Mouse (Mus musculus) bone marrow macrophage, adult 2 months (primary cell): ENCODE measurements at regions not wholly inside any gene's neighbourhood (a gene's known extent, or its start where the extent isn't known, plus 50 kb on each side); places are given as distances from the start of the nearest gene placed in this dataset.

ENCODE experiments used
- H3K27ac ChIP-seq: 2 replicates; pipeline ENCODE4 v1.5.1; 2012; ENCODE audit warnings: low read depth, low read length; ENCODE audit not compliant: insufficient read depth
- H3K4me1 ChIP-seq: 2 replicates; pipeline ENCODE4 v1.6.1; 2012; ENCODE audit warnings: low read length; ENCODE audit not compliant: control insufficient read depth, insufficient read depth
- H3K4me3 ChIP-seq: 2 replicates; pipeline ENCODE4 v1.5.1; 2012; ENCODE audit warnings: mild to moderate bottlenecking, low read length, moderate library complexity; ENCODE audit not compliant: insufficient read depth
- CTCF ChIP-seq: IDR thresholded peaks from 2 replicates; pipeline ENCODE4 v1.5.1; 2012; ENCODE audit warnings: low read depth, mild to moderate bottlenecking, low read length, moderate library complexity
- POLR2A ChIP-seq: IDR thresholded peaks from 2 replicates; pipeline ENCODE4 v1.6.1; 2012; ENCODE audit warnings: mild to moderate bottlenecking, low read depth, low read length, borderline replicate concordance

DNA sequence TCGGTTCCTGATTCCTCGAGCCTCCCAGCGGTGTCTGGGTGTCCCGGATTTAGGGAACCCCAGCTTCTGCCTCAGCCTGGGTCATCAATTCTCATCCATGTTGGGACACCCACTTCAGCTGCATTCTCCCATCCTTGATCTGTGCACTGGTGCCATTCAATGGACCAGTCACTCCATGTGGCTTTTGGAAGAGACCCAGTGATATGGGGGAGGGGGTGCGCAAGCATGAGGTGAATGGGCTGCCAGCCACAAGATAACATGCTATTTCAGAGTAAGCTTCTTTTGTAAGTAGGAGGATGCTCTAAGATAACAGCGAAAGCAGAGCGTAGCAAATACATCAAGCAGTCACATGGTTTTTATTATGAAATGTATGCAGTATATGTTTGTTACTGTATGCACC is 963.1 kb downstream of the 4930447A16Rik start:
- Histone ChIP-seq H3K27ac (no peak overlapping the region), H3K4me1 (peaks cover 20% of the 10 kb centered on the region), H3K4me3 (no peak overlapping the region)
- no peak for TF ChIP-seq POLR2A
- no peak for TF ChIP-seq CTCF

DNA sequence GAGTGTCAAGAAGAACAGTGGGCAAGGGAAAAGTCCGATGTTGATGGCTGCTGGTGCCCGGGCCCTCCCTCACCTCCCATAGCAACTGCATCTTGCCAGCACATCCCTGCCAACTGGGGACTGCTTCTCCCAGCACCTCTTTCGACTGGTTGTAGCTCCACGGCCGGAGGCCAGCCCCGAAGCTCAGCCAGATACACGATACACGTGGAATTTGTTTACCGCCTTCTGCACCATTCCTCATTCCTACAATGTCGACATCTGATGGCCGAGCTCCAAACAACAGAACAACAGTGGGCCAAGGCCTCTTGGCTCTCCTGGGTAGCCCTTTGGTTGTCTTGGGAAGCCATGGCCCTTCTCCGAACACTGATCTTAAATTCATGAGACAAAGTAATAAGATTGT is 965.1 kb downstream of the 4930447A16Rik start:
- Histone ChIP-seq H3K4me3 (no peak overlapping the region), H3K4me1 (peaks cover 9% of the 10 kb centered on the region), H3K27ac (no peak overlapping the region)
- TF ChIP-seq CTCF (no peak), POLR2A (no peak)

DNA sequence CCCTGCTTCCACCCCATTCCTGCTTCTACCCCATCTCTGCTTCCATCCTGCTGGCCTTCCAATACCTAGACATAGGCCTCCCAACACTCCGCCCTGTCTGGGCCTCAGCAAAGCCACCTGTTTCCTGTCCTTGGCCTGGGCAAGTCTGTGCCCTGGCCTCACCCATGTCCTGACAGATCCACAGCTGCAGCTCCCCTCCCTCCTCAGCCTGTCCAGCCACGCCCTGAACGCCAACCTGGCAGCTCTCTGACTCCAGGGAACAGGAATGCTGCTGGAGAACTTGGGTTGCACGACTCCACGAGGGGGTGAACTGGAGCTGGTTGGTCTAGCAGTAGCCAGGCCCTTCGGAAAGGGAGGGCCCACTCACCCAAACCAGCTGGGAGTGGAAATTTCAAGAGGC is 966.1 kb downstream of the 4930447A16Rik start:
- no peak overlapping the region for H3K27ac ChIP-seq
- peaks cover 5% of the 10 kb centered on the region for H3K4me1 ChIP-seq
- no peak overlapping the region for H3K4me3 ChIP-seq
- TF ChIP-seq CTCF = no peak
- no peak for TF ChIP-seq POLR2A

DNA sequence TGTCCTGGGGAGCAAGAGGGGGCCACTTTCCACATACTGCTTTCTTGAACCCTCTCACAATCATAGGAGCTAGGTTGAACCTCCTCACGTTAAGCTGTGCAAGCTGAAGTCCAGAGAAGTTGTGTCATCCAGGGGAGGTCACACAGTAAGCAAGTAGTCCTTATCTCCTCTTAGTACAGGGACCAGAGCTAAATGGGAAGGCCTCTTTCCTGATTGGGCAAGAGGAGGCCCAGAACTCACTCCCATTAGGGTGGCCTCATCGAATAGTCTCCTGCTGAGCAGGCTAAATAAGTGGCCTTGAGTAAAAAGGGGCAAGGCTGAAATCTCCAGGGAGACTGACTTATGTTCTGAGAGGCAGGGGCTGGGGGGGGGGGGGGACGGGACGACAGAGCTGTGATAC is 966.5 kb downstream of the 4930447A16Rik start:
- Histone ChIP-seq H3K27ac (no peak overlapping the region), H3K4me3 (no peak overlapping the region), H3K4me1 (peaks cover 5% of the 10 kb centered on the region)
- no peak for TF ChIP-seq POLR2A
- TF ChIP-seq CTCF = no peak

DNA sequence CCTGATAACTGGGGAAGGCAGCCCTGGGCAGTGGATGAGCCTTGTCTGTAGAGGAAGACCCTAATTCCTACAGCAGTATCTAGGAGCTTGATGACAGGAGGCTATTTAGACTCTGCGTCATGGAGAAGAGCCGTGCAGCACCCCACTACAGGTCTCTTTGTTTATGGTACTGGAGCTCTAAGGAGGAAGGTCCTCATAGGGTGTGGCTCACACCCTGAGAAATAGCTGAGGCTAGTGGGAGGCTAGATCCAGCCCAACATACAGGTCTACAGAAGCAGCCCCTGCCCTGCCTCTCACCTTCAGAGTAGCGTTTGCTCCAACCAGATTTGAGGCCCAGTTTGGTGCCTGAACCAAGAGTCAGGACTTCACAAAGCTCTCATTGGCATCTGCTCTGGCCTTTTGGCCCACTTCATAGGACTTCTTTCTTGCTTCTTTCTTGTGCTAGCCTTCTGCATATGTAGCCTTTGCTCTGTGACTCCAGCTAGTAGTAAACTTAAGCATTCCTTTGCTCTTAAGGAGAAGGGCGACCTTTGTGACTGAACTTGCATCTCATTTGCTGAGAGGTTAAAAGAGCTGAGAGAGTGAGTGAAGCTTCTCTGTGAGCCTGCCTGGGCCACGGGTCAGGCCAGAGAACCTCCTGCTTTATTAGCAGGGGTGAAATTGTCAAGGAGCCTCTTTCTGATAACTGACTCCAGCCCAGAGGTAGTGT is 967.2 kb downstream of the 4930447A16Rik start:
- TF ChIP-seq POLR2A (no peak), CTCF (no peak)

DNA sequence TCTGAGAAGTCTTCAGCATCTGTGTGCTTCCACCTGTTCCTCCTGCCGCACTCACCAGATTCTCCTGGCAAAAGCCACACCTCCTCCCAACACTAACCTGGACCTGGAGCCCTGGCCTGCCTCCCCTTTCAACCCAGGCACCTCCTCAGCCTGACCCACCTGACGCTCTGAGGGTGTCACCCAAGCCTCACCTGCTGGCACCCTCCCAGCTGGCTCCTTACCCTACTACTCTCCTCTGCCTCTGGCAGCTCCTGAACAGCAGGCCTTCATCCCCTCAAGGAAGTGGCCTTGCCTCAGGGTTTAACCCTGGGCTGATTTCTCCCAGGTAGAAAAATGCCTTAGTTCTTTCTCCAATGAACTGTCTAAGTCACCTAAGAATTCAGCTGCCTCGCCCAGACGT is 973.5 kb downstream of the 4930447A16Rik start:
- TF ChIP-seq CTCF = no peak
- TF ChIP-seq POLR2A = no peak
- Histone ChIP-seq H3K4me1 (peaks cover 7% of the 10 kb centered on the region), H3K27ac (no peak overlapping the region), H3K4me3 (no peak overlapping the region)

More for the DNA sequence above, 967.2 kb downstream of the 4930447A16Rik start:
- H3K4me3 ChIP-seq = no peak overlapping the region
- H3K4me1 ChIP-seq = peaks cover 5% of the 10 kb centered on the region
- no peak overlapping the region for H3K27ac ChIP-seq

DNA sequence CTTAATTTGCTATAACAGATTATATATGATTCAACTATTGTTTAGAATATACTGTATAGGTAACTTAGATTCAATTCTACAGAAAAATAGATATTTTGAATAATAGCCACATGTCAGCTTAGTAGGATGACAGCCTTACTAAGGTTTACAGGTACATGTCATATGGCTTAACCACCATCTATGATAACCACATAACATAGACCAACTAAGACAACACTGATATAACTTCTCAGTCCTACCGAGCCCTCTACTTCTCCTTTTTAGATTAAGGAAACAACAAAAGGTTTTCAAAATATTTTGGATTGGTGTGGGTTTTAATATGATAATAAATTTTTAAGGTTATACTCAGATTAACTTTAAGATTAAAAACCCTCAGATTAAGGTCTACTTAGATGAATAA is 977.4 kb downstream of the 4930447A16Rik start:
- Histone ChIP-seq H3K4me1 (peaks cover 12% of the 10 kb centered on the region), H3K4me3 (no peak overlapping the region), H3K27ac (no peak overlapping the region)
- no peak for TF ChIP-seq POLR2A
- no peak for TF ChIP-seq CTCF

DNA sequence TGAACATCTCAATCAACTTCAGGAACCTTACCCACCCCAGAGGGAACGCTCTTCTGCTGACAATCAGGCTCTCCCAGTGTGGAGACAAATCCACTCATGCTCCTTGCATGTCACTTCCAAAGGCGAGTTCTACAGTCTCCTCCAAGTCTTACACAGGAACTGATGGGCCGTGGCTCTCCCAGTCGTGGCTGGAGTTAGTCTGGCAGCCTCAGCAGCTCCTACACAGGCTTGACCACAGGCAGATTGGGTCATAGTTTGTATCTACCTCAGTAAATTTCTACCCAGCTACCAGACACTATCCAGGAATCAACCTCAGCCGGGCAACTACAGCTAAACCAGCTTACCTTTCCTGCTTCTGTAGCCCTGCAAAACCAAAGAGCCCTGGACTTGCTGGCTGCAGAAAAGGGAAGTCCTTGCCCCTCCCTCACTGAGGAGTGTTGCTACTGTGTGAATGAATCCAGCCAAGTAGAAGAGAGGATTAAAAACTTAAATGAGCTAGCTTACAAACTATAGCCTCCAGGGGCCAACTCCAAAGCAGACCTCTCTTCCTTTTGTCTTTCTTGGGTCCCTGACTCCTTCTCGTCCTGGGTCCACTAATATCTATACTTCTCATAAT is 978.5 kb downstream of the 4930447A16Rik start:
- H3K4me1 ChIP-seq = peaks cover 12% of the 10 kb centered on the region
- no peak overlapping the region for H3K27ac ChIP-seq
- no peak overlapping the region for H3K4me3 ChIP-seq
- TF ChIP-seq POLR2A = no peak
- TF ChIP-seq CTCF = no peak

DNA sequence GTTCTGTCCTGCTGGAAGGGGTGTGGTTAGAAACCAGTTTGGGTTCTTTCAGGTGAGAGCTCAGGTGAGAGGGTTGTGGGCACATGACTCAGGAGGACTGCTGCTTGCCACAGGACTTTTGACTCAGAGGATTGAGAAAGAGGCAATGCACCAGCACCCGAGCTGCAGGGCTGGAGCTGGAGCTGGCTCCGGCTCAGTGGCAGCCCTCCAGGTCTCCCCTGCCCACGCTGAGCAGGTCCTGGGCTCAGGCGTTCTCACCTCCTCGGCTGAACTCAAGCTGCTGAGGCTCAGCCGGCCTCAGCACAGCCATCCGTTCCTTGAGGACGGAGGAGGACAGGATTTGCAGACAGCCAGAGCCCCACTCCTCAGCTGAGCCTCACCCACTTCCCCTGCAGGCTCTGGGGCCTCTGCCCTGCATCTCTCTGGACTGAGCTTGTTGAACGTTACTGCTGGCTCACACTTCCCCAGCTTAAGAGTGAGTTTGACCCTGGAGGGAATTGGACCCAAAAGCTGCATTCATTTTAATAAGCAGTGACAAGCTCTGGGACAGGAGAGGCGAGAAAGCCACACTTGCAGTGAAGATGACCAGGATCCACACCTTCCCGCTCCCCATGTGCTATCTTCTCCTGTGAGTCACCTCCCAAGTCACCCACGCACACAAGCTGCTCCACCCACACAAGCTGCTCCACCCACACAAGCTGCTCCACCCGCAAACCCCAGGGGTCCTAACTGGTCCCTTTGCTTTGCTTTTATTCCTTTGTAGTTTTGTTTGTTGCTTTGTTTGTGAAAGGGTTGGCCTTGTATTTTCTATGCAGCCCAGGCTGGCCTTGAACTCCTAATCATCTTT is 981.0 kb downstream of the 4930447A16Rik start:
- peaks cover 12% of the 10 kb centered on the region for H3K4me1 ChIP-seq
- H3K27ac ChIP-seq = no peak overlapping the region
- TF ChIP-seq CTCF = no peak
- no peak for TF ChIP-seq POLR2A
- no peak overlapping the region for H3K4me3 ChIP-seq

DNA sequence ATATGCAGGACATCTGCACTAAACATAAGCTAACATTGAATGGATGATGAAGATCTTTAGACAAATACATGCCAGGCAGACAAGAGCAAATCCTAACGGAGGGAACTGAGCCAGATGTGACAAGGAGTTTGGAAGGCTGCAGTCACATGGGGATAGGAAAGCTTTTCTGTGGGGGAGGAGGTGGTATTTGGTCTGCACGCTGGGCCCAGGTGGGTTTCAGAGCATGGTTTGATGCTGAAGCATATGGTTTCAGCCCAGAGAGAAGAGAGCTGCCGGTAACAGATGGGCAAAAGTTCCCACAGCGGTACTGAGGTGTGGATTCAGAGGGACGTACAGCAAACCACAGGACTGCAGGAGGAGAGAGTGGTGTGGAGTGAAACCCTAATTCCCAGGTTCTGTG is 982.1 kb downstream of the 4930447A16Rik start:
- H3K27ac ChIP-seq = no peak overlapping the region
- H3K4me1 ChIP-seq = peaks cover 12% of the 10 kb centered on the region
- TF ChIP-seq CTCF (no peak), POLR2A (no peak)
- H3K4me3 ChIP-seq = no peak overlapping the region
